Mouse (Mus musculus): Measurements from ENCODE around the gene Tmem59l. TPM values are rescaled to one million over a fixed set of nuclear protein-coding genes. Genes with fewer than 3 reads are reported as not detected.

Tmem59l gene
- polyA plus RNA-seq, 1 experiment from 2014 or later = 1.1 TPM

GRCm38 (mm10) chr8:70469295-70469916 lies 17.8 kb downstream of the Tmem59l start:
- Histone ChIP-seq H3K27ac (ENCODE audit: low read depth, low read length) (no peak overlapping the region), H3K4me2 (peak overlapping the region; percentile 22; the same call in 1 of the 2 replicates), H3K36me3 (ENCODE audit: control insufficient read depth, insufficient read depth, low read length) (peaks cover 1% of the 10 kb centered on the region), H3K9ac (ENCODE audit: low read depth, low read length) (no peak overlapping the region; the same call in 1 of the 2 replicates), H3K9me3 (ENCODE audit: control insufficient read depth, low read length) (no peaks in the 10 kb centered on the region), H3K4me3 (ENCODE audit: low read depth, low read length) (no peak overlapping the region), H3K27me3 (replicated peaks; ENCODE audit: control insufficient read depth, insufficient read depth, low read length) (no peaks in the 10 kb centered on the region), H3K4me1 (replicated peaks; ENCODE audit: control insufficient read depth, insufficient read depth, low read length) (peaks cover 27% of the 10 kb centered on the region)
- 40% methylated on average over 10 of the region's 10 CpGs for WGBS
- ATAC-seq (replicated peaks; ENCODE audit: low FRiP score) (peak; percentile 35; the same call in 1 of the 2 replicates), DNase-seq (ENCODE audit: low spot score) (no peak)

GRCm38 (mm10) chr8:70468733-70469132 lies 18.4 kb downstream of the Tmem59l start:
- no peak overlapping the region; the same call in 1 of the 2 replicates for H3K4me2 ChIP-seq
- no peak overlapping the region for H3K27ac ChIP-seq (ENCODE audit: low read depth, low read length)
- DNase-seq (ENCODE audit: low spot score) = no peak
- no peaks in the 10 kb centered on the region; the same call in 1 of the 2 replicates for H3K36me3 ChIP-seq (ENCODE audit: control insufficient read depth, insufficient read depth, low read length)
- WGBS = 84% methylated on average over 4 of the region's 4 CpGs
- no peak for ATAC-seq (replicated peaks; ENCODE audit: low FRiP score)
- no peaks in the 10 kb centered on the region for H3K9me3 ChIP-seq (ENCODE audit: control insufficient read depth, low read length)
- no peak overlapping the region for H3K4me3 ChIP-seq (ENCODE audit: low read depth, low read length)
- H3K4me1 ChIP-seq (replicated peaks; ENCODE audit: control insufficient read depth, insufficient read depth, low read length) = peaks cover 27% of the 10 kb centered on the region
- no peak overlapping the region for H3K9ac ChIP-seq (ENCODE audit: low read depth, low read length)
- H3K27me3 ChIP-seq (replicated peaks; ENCODE audit: control insufficient read depth, insufficient read depth, low read length) = no peaks in the 10 kb centered on the region

GRCm38 (mm10) chr8:70467907-70468306 lies 19.3 kb downstream of the Tmem59l start:
- Histone ChIP-seq H3K4me2 (no peak overlapping the region), H3K9me3 (ENCODE audit: control insufficient read depth, low read length) (no peaks in the 10 kb centered on the region), H3K9ac (ENCODE audit: low read depth, low read length) (no peak overlapping the region), H3K27ac (ENCODE audit: low read depth, low read length) (no peak overlapping the region), H3K36me3 (ENCODE audit: control insufficient read depth, insufficient read depth, low read length) (no peaks in the 10 kb centered on the region; the same call in 1 of the 2 replicates), H3K27me3 (replicated peaks; ENCODE audit: control insufficient read depth, insufficient read depth, low read length) (no peaks in the 10 kb centered on the region), H3K4me3 (ENCODE audit: low read depth, low read length) (no peak overlapping the region), H3K4me1 (replicated peaks; ENCODE audit: control insufficient read depth, insufficient read depth, low read length) (peaks cover 27% of the 10 kb centered on the region)
- no peak for DNase-seq (ENCODE audit: low spot score)
- 65% methylated on average over 1 of the region's 1 CpGs for WGBS
- no peak for ATAC-seq (replicated peaks; ENCODE audit: low FRiP score)

DNA sequence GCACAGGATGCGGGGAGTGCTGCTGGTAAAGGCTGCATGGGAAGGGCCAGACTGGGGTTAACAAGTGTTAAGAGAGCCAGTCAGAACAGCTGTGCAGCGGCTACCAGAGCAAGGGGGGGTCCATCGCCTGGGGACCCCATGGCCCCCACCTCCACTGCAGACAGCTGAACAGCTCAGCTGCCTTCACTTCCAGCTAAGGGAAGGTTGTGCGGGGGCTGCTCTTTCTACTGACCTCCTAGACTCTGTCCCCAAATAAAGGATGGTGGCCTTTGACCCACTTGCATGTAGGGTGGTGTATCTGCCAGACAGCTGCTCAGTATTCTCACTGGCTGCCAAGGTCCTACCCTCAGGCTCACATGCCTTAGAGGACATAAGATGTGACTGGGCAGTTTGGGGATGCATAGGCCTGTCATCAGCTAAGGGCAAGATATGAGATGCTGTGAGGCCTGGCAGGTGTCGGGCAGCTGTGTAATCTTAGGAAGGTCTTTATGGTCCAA lies 19.9 kb downstream of the Tmem59l start:
- Histone ChIP-seq H3K4me2 (no peak overlapping the region), H3K9ac (ENCODE audit: low read depth, low read length) (no peak overlapping the region), H3K27ac (ENCODE audit: low read depth, low read length) (no peak overlapping the region), H3K4me3 (ENCODE audit: low read depth, low read length) (no peak overlapping the region), H3K36me3 (ENCODE audit: control insufficient read depth, insufficient read depth, low read length) (no peaks in the 10 kb centered on the region; the same call in 1 of the 2 replicates), H3K27me3 (replicated peaks; ENCODE audit: control insufficient read depth, insufficient read depth, low read length) (no peaks in the 10 kb centered on the region), H3K4me1 (replicated peaks; ENCODE audit: control insufficient read depth, insufficient read depth, low read length) (peaks cover 27% of the 10 kb centered on the region), H3K9me3 (ENCODE audit: control insufficient read depth, low read length) (no peaks in the 10 kb centered on the region)
- 70% methylated on average over 5 of the region's 5 CpGs for WGBS
- no peak for ATAC-seq (replicated peaks; ENCODE audit: low FRiP score)
- DNase-seq (ENCODE audit: low spot score) = no peak

- Histone ChIP-seq H3K9ac (ENCODE audit: low read depth, low read length) (no peak overlapping the region), H3K4me2 (no peak overlapping the region), H3K27me3 (replicated peaks; ENCODE audit: control insufficient read depth, insufficient read depth, low read length) (no peaks in the 10 kb centered on the region), H3K4me1 (replicated peaks; ENCODE audit: control insufficient read depth, insufficient read depth, low read length) (peaks cover 27% of the 10 kb centered on the region), H3K9me3 (ENCODE audit: control insufficient read depth, low read length) (no peaks in the 10 kb centered on the region), H3K36me3 (ENCODE audit: control insufficient read depth, insufficient read depth, low read length) (no peaks in the 10 kb centered on the region; the same call in 1 of the 2 replicates), H3K4me3 (ENCODE audit: low read depth, low read length) (no peak overlapping the region), H3K27ac (ENCODE audit: low read depth, low read length) (no peak overlapping the region)
- no peak for ATAC-seq (replicated peaks; ENCODE audit: low FRiP score)
- WGBS = 73% methylated on average over 11 of the region's 11 CpGs
- DNase-seq (ENCODE audit: low spot score) = no peak
These were observed 20.4 kb downstream of the Tmem59l start for GRCm38 (mm10) chr8:70466771-70467170.

GRCm38 (mm10) chr8:70466305-70466704 lies 20.9 kb downstream of the Tmem59l start:
- Histone ChIP-seq H3K27me3 (replicated peaks; ENCODE audit: control insufficient read depth, insufficient read depth, low read length) (no peaks in the 10 kb centered on the region), H3K4me3 (ENCODE audit: low read depth, low read length) (no peak overlapping the region), H3K9me3 (ENCODE audit: control insufficient read depth, low read length) (no peaks in the 10 kb centered on the region), H3K4me2 (no peak overlapping the region), H3K4me1 (replicated peaks; ENCODE audit: control insufficient read depth, insufficient read depth, low read length) (peaks cover 27% of the 10 kb centered on the region), H3K9ac (ENCODE audit: low read depth, low read length) (no peak overlapping the region), H3K36me3 (ENCODE audit: control insufficient read depth, insufficient read depth, low read length) (no peaks in the 10 kb centered on the region; the same call in 1 of the 2 replicates), H3K27ac (ENCODE audit: low read depth, low read length) (no peak overlapping the region)
- ATAC-seq (replicated peaks; ENCODE audit: low FRiP score) (no peak), DNase-seq (ENCODE audit: low spot score) (no peak)
- WGBS = 88% methylated on average over 4 of the region's 4 CpGs

DNA sequence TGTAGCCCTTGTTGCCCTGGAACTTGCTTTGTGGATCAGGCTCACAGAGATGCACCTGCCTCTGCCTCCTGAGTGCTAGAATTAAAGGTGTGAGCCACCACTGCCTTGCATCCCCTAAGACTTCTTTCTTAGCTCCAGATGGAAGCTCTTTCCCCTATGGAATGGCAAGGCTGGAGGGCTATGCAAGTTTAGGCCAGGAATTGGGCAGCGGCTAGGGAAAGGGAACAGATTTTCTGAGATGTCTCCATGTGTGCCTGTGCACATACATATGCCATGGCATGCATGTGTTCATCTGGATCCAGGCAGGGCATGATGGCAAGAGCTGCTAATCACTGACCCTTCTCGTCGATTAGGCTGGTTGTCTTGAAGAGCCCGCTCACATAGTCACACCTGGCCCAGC lies 21.5 kb downstream of the Tmem59l start:
- no peak overlapping the region for H3K27ac ChIP-seq (ENCODE audit: low read depth, low read length)
- DNase-seq (ENCODE audit: low spot score) = no peak
- H3K4me3 ChIP-seq (ENCODE audit: low read depth, low read length) = no peak overlapping the region
- peaks cover 27% of the 10 kb centered on the region for H3K4me1 ChIP-seq (replicated peaks; ENCODE audit: control insufficient read depth, insufficient read depth, low read length)
- H3K36me3 ChIP-seq (ENCODE audit: control insufficient read depth, insufficient read depth, low read length) = no peaks in the 10 kb centered on the region; the same call in 1 of the 2 replicates
- H3K27me3 ChIP-seq (replicated peaks; ENCODE audit: control insufficient read depth, insufficient read depth, low read length) = no peaks in the 10 kb centered on the region
- H3K9me3 ChIP-seq (ENCODE audit: control insufficient read depth, low read length) = no peaks in the 10 kb centered on the region
- H3K4me2 ChIP-seq = no peak overlapping the region
- H3K9ac ChIP-seq (ENCODE audit: low read depth, low read length) = no peak overlapping the region
- 91% methylated on average over 4 of the region's 4 CpGs for WGBS
- ATAC-seq (replicated peaks; ENCODE audit: low FRiP score) = no peak

DNA sequence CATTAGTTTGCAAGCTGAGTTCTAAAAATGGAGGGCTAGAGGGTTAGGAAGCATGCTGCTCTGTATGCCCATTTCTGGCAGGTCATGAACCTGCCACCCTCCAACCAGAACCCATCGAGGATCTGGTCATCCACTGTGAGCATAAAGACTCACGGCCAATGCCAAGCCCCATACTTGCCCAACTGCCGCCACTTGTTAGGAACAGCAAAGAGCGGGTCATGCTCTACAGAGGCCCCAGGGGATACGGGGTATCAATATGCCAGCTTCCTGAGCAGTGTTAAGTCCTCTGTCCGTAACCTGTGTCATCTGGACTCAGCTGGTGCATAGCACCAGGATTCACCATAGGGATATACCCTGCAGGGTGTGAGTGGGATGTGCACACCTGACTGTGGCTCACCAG lies 23.0 kb downstream of the Tmem59l start:
- H3K4me1 ChIP-seq (replicated peaks; ENCODE audit: control insufficient read depth, insufficient read depth, low read length) = peaks cover 15% of the 10 kb centered on the region
- H3K36me3 ChIP-seq (ENCODE audit: control insufficient read depth, insufficient read depth, low read length) = peaks cover 2% of the 10 kb centered on the region; the same call in 1 of the 2 replicates
- no peak overlapping the region for H3K4me3 ChIP-seq (ENCODE audit: low read depth, low read length)
- WGBS = 86% methylated on average over 6 of the region's 6 CpGs
- no peaks in the 10 kb centered on the region for H3K27me3 ChIP-seq (replicated peaks; ENCODE audit: control insufficient read depth, insufficient read depth, low read length)
- H3K4me2 ChIP-seq = no peak overlapping the region
- DNase-seq (ENCODE audit: low spot score) (no peak), ATAC-seq (replicated peaks; ENCODE audit: low FRiP score) (no peak)
- no peak overlapping the region for H3K9ac ChIP-seq (ENCODE audit: low read depth, low read length)
- H3K9me3 ChIP-seq (ENCODE audit: control insufficient read depth, low read length) = no peaks in the 10 kb centered on the region
- H3K27ac ChIP-seq (ENCODE audit: low read depth, low read length) = no peak overlapping the region

- H3K4me2 ChIP-seq = no peak overlapping the region
- peaks cover 10% of the 10 kb centered on the region for H3K4me1 ChIP-seq (replicated peaks; ENCODE audit: control insufficient read depth, insufficient read depth, low read length)
- no peak for ATAC-seq (replicated peaks; ENCODE audit: low FRiP score)
- H3K27me3 ChIP-seq (replicated peaks; ENCODE audit: control insufficient read depth, insufficient read depth, low read length) = no peaks in the 10 kb centered on the region
- WGBS = 88% methylated on average over 4 of the region's 4 CpGs
- no peaks in the 10 kb centered on the region for H3K9me3 ChIP-seq (ENCODE audit: control insufficient read depth, low read length)
- H3K4me3 ChIP-seq (ENCODE audit: low read depth, low read length) = no peak overlapping the region
- no peak for DNase-seq (ENCODE audit: low spot score)
- H3K9ac ChIP-seq (ENCODE audit: low read depth, low read length) = no peak overlapping the region
- H3K27ac ChIP-seq (ENCODE audit: low read depth, low read length) = no peak overlapping the region
- peaks cover 2% of the 10 kb centered on the region; the same call in 1 of the 2 replicates for H3K36me3 ChIP-seq (ENCODE audit: control insufficient read depth, insufficient read depth, low read length)
These were observed 23.9 kb downstream of the Tmem59l start for GRCm38 (mm10) chr8:70463306-70463705.

Data from liver, embryonic 11.5 days (tissue).